Mouse (Mus musculus) gastrocnemius, postnatal 25 days (tissue): Measurements from ENCODE around the gene Fbxw9. TPM values are rescaled to one million over a fixed set of nuclear protein-coding genes. Genes with fewer than 3 reads are reported as not detected.
A peak's percentile ranks its signal among the peaks of the same experiment; 100 is the strongest.

Experiments used
- DNase-seq: peaks from one replicate; pipeline ENCODE4 v3.0.0; 2022
- long read RNA-seq, 2 experiments: library from polyadenylated mRNA; stranded (forward); transcript quantifications; one replicate each; pipeline ENCODE4 v2.0.0; 2021
- total RNA-seq, 2 experiments: library from RNA; stranded (reverse); gene quantifications; 1 replicate in 1 of 2; 2 replicates in 1 of 2; pipeline ENCODE4 v1.2.3; 2021

Fbxw9 gene
- 1 to 10 TPM; 1.8 to 2.2 TPM for total RNA-seq
- long read RNA-seq, experiment 1 = 0 reads
- long read RNA-seq, experiment 2, partial matches to known transcripts = 0 of 1 reads
- long read RNA-seq, experiment 2, other reads (novel, unspliced or antisense) = 1 of 1 reads

DNA sequence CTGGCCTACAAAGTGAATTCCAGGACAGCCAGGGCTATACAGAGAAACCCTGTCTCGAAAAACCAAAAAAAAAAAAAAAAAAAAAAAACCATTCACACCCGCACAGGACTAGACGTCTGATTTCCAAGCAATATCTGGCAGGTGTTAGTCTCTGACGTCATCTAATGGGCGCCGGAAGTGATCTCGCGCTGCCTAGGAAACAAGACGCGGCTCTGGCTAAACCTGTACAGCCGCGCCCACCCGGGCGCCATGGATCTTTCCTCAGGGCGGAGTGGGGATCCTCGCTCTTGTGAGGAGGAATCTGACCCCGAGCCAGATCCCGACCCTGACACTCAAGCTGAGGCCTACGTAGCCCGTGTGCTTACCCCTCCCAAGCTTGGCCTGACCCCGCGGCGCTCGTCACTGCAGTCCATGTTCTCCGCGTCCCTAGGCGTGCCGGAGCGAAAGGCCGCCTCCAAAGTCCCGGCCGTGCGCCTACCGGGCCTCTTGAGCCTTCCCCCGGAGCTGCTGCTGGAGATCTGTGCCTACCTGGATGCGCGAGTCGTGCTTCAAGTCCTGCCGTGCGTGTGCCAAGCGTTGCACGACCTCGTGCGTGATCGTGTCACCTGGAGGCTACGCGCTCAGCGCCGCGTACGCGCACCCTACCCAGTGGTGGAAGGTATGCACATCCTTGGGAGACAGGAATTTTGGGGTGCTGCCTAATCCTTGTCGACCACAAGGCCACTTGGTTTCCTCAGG is at the start of gene Fbxw9:
Gene Fbxw9, plus strand, starts transcription at position 177 of the 738 bp plus-strand sequence.
- DNase-seq = peak; percentile 73

DNA sequence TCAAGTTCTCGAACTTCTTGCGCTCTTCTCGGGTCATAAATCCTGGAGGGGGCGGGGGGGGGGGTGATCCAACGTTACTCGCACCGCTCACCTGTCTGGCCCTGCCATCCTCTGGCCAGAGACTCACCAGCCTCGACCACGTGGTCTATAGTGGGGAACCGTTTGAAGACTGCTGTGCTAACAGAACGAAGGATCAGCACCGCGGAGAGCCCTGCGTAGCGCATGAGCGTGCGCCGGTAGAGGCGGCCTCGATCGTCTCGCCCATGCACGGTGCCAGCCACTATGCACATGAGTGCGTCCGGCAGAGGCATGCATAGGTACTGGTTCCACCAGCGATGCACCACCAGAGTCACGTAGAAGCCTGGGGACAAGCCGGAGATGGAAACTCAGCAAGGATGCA is 48.6 kb upstream of the Fbxw9 start:
- no peak for DNase-seq

DNA sequence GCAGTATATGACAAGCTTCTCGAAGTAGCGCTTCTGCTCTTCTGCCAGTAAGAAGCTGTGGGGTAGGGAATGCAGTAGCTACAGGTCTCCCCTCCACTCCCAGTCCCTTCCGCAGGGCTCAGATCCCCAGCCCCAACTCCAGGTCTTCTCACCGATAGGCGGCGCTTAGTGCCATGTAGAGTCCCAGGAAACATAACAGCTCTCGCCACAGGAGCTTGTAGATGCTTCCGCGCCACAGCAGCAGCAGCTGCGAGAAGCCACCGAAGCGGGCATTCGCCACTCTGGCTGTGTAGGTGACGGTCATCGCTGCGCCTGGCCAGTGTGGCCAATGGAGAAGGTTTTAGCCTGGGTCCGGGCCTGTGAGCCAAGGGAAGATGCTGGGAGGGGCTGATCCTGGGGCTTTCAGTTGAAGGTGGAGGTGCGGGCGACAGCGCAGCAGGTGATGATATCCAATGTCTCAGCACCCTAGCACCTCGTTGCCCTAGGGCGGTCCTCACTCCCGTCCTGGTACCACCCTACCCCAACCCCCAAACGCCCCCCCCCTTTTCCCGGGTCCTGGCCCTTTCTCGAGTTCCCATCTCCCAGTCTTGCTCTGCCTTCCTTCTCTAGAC is 46.5 kb upstream of the Fbxw9 start:
- DNase-seq = no peak

DNA sequence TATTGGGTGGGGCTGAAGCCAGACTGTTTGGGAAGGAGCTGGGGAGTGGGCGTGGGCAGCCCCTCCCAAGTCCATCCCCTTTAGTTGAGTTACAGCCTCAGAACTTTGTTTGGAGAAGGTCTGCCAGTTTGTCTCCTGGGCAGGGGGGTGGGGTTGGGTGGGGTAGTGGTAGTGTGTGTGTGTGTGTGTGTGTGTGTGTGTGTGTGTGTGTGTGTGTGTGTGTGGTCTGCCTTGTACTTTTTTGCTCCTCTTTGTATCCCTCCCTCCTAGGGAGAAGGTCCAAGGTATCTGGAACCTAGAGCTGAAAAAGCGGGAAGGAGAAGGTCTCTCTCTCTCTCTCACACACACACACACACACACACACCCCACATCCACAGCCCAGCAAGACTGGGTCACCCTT is 45.4 kb upstream of the Fbxw9 start, which contains the start of gene Best2:
Gene Best2, minus strand, starts transcription at position 101 of the 400 bp plus-strand sequence.
- DNase-seq = no peak

DNA sequence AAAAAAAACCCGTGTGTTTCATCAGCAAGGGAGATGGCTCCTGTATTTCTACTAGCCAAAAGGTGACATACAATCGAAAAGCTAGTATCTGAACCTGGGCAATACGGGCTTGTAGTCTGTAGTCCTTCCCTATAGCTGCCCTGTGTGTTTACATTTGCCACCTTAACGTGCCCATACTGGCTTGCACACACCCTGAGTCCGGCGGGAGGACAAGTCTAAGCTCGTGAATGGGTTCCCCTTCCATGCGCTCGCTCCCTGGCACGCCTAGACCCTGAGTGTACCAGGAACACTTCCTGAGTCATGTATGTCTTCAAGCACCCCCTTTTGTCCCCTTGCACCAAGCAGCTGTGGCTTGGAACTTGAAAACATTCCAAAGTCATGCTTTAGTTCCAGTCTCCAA is 43.1 kb upstream of the Fbxw9 start:
- no peak for DNase-seq

DNA sequence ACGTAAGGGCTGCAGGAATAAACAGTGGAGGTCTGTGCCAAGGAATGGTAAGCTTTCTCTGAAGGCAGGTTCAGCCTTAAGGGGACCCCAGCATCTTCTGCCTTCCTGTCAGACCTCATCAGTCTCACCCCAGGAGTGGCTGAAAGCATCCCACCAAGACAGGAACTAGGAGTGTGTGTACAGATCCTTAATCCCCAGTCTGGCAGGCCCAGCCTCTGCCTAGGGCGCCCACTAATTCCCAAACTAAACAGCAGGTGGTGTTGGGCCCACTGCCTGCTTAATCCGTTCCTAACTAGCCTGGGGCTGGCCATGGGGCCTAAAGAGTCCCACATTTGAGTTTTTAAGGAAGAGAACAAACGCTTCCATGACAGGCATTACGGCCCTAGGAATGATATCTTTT is 42.6 kb upstream of the Fbxw9 start:
- no peak for DNase-seq

DNA sequence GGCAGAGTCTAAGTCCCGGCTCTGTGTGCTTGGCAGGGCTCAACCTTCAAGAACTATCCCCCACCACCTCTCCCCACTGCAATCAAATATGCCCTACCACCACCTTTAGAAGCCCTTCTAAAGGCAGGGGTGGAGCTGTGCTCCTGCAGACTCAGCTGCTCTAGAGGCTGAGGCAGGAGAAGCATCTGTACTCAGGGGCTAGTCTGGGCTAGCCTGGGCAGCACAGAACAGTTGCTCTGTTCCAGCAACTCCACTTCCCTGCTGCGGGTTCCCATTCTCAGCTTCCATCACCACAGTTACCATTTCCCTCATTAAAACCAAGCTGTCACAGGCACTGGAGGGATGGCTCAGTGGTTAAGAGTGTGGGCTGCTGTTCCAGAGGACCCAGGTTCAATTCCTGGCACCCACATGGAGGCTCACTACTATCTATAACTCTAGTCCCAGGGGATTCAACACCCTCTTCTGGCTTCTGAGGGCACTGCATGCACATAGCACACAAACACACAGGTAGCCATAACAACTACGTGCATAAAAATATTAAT is 38.3 kb upstream of the Fbxw9 start:
- DNase-seq = no peak

DNA sequence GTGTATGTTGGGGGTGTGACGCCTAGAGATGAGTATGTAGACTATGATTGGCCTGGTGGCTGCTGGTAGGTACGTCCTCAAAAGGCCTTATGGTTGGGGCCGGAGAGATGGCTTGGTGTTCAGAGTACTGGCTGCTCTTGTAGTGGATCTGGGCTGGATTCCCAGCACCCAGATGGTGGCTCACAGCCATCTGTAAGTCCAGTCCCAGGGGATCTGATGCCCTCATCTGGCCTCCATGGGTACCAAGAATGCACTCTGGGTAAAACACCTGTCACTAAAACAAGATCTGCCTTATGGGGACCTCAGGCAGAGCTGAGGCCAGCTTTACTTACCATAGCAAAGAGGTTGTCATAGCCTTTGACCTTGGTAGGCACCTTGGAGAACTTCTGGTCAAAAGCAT is 36.0 kb upstream of the Fbxw9 start:
- DNase-seq = no peak

DNA sequence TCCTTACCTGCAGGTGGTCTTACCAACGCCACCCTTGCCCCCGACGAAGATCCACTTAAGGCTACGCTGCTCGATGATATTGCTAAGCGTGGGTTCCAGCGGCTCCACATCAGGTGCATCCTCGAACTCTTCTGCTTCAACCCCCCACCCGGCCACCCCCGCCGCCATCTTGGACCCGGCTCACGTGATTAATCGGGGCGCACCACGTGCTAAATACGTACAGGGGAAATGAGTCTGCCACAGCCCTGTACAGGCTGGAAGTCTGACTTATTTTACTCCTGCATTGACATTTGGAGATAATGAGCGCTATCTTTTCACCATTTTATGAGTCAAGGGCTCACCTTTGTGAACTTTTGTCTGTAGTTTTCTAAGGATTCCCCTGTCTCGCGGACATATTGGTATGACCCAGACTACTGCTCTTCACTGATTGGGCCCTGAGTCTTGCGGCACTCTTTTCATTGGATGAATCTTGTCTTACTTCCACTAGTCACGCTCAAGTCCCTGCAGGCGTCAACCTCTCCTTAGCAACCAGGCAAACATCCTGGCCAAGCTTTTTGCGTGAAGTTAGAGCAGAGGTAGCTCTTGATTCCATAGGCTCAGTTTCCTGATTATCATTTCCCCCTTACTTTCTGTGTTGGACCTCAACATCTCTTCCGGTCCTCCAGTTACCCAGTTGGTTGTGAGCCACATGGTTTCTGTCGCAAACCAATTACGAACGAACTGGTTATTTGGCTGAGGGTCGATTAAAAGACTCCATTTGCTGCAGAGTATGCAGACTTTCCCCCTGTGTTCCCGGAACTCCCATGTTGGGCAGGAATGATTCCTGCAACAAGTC is 34.5 kb upstream of the Fbxw9 start, which contains the start of gene Asna1:
Gene Asna1, minus strand, starts transcription at position 184 of the 835 bp plus-strand sequence.
- peak; percentile 79 for DNase-seq

DNA sequence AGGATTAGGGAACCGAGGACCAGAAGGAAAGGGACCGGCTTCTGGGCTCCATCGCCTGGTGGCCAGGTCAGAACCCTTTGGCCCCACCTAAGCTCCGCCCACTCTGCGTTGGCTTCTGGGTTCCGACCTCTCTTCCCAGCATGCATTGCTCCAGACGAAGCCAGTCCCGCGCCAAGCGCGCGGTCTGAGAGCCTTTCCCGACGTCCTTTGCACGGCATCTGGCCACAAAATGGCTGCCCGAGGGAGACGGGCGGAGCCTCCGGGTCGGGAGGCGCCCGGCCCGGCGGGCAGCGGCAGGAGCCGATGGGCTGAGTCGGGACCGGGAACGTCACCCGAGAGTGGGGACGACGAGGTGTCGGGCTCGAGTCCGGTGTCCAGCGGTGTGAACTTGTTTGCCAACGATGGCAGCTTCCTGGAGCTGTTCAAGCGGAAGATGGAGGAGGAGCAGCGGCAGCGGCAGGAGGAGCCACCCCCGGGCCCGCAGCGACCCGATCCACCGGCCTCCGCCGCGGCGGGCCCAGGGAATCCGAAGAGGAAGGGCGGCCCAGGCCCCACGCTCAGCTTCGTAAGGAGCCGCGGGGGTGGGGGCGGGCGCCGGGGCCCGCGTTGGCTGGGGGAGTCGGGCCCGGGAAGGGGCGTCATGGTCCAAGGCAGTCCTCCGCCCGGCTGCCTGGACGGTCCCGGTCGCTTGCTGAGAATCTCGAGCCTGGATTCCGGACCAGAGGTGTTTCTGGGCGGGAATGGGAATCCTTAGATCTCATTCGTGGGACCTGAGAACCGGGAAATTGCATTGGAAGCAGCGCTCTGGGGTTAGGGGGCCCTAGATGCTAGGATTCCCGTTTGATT is 33.0 kb upstream of the Fbxw9 start, which contains the start of gene Trir:
Gene Trir, plus strand, starts transcription at position 154 of the 846 bp plus-strand sequence.
- DNase-seq = peak; percentile 96

DNA sequence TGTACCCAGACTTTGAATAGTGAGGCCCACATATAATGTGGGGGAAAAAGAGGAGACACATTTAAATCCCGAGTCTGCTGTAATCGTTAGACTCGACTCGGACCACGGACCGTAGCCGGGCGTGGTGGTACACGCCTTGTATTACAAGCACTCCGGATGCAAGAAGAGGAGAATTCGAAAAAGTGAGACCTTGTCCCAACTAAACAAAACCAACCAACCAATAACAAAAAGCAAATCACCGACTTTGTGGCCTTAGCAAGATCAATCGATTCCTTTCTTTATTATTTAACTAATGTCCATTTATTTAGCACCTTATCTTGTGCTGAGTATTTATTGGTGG is 32.4 kb upstream of the Fbxw9 start:
- no peak for DNase-seq

DNA sequence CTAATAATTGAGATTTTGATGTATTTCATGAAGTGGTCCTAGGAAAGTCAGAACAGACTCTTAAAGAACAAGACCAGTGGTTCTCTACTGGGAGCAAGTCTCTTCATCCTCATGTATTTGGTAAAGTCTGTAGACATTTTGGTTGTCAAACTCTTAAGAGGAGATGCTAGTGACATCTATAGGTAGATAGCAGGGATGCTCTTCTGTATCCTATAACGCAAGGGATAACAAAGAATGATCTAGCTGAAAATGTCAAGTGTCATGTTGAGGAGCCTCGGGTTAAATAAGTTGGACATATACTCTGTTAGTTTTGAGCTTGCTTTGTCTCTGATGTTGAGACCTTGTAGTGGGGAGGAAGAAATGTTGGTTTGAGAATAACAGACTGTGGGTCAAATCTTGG is 31.9 kb upstream of the Fbxw9 start:
- DNase-seq = no peak

DNA sequence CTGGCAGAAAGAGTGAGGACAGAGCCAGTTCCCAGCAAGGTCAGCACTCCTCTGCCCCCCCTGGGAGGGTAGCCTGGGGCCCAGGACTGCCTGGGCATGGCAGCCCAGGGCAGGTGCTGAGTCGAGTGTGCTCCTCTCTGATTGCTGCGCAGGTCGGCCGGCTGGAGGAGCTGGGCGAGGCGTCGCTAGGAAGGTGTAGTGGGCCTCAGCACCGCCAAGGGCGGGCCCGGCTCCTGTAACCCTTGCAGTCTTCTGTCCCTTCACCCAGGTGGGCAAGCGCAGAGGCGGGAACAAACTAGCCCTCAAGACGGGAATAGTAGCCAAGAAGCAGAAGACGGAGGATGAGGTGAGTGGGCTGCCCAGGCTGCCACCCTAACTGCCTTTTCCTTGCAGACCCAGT is 30.6 kb upstream of the Fbxw9 start:
- DNase-seq = no peak

DNA sequence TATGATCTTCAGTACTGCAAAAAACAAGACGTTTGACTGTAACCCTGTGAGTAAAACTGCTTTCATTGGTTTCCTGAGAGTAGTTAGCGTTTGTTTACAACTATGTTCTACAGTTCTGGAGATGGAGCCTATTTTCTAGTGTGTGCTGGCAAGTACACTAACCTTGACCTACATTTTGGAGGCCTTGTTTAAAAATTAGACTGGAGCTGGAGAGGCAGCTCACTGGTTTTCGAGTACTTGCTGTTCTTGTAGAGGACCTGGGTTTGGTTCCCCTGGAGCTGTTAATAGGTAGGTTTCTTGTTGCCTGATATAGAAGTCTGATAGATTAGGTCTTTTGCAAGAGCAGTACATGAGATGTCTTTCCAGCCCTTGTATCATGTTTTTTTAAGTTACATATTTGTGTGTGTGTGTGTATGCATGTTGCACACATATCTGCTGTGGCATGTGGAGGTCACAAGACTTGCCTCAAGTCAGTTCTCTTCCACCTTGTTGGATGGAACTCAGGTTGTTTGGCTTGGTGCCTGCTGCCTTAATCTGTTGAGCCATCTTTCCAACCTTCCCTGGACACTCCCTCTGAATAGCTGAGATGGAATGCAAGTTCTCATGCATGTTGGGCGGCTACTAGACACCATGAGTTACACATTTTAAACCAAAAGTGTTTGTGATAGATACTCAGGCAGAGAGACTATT is 27.1 kb upstream of the Fbxw9 start:
- DNase-seq = no peak

DNA sequence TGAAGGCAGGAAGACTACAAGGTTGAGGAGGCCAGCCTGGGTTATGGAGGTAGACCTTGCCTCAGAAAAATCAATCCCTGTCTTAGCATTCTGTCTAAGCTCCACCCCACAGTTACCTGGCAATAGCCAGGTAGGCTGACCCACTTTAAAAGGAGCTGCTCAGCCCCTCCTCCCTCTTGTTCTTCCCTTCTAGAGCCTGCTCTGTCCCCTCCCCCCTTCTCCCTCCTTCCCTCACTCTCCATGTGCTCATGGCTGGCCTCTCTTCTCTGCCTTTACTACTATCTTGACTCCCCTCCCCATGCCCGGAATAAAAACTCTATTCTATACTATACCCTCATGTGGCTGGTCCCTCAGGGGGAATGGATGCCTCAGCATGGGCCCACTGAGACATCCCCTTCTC is 26.0 kb upstream of the Fbxw9 start:
- no peak for DNase-seq

DNA sequence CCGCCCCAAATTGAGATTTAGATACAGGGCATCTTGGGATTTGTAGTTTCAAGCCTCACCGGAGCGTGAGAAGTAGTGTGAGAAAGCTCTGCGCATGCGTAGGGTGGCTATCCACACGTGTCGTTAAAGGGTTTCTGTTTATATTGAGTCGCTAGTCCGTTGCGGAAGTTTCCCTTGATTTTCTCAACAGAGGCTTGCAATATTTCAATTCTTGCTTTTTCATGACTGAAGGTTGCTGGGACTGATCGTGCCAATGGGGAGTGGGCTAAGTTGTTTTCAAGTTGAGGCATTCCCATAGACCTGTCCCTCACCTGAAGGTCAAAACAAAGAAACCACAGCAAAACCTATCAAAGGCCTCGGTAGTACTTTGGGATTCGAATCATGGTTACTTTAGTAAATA is 25.1 kb upstream of the Fbxw9 start:
- DNase-seq = peak; percentile 50

DNA sequence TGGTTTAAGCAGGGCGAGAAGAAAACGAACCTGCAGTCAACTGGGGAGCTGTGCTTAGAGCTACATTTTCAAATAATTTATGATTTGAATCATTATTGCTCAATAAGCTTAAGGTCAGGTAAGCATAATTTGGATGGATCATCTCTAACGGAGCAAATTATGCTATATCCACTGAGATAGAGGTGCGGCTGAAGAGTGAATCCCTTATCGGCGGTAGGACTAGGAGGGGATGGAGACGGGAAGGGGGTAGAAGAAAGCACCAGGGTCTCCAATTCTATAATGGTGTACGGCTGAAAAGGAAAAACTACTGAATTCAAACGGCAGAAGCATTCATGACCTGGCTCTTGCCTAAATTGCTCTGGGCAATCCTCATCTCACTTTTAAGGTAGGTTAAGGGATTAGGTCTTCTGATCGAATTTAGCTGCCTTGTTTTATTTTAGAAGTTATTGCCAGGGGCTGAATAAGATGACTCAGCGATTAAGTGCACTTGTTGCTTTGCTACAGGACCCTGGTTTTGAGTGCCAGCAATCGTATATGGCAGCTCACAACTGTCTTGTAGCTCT is 24.6 kb upstream of the Fbxw9 start:
- no peak for DNase-seq

DNA sequence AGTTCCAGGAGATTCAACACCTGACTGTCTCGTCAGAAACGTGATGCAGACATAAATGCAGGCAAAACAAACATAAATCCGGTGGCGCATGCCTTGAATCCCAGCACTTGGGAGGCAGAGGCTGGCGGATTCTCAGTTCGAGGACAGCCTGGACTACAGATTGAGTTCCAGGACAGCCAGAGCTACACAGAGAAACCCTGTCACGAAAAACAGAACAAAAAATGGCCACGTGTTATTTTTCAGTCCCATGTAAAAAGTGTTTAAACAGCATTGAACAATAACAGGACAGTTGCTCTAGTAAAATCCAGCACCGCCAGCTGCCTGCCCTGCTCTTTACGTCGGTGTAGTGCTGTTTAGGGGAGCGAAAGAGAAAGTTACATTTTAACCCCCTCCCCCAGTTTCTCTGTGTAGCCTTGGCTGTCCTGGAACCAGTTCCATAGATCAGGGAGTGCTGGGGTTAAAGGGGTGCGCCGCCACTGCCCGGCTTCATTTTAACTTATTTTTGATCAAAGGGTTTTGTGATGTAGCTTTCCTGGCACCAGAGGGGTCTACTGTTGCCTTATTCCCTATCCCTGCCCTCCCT is 24.0 kb upstream of the Fbxw9 start:
- DNase-seq = no peak

DNA sequence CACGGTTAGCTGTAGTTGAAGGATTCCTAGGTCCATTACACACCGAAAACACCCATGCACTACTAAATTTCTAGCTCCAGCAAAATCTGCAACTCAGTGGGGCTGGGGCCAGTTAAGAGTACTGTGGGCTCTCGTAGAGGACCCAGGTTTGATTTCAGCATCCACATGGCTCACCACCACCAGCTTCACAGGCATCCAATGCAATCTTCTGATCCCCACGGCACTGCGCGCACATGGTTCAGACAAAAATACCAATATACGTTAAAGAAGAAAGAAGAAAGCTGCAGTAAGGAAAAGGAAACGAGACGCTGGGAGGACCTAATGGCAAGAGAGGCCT is 23.5 kb upstream of the Fbxw9 start:
- no peak for DNase-seq

DNA sequence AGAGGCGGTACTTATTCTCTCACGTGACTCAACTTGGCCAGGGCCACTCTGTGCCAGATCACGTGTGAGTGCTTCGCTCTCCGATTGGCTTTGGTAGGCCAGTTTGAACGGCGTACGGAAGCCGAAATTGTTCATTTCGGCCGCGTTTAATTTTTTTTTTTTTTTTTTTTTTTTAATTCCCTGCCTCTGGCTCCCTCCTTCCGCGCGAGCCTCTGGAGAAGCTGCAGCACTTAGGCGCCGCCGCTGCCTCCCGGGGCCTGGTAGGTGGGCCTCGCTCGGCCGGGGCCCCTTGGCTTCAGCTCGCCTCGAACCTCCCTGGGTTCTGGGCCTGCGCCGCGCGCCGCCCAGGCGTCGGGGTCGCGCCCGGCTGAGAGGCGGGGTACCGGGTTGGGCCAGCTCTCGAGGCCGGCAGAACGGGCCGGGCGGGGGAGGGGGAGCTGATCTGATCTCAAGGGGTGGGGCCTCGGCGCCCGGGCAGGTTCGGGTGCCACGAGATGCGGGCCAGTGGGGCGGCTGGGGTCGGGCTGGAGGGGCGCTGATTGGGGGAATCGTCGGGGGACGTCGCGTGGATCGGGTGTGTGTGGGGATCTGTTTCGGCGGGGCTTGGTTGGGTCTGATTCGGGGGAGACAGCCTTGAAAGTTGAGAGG is 23.0 kb upstream of the Fbxw9 start, which contains the start of gene Tnpo2:
Gene Tnpo2, plus strand, starts transcription at position 198 of the 648 bp plus-strand sequence.
- DNase-seq = peak; percentile 91
